Mouse (Mus musculus) ES-Bruce4 (cell line): ENCODE data around the gene Slu7.

Experiments used
- CTCF ChIP-seq: IDR thresholded peaks from one replicate; pipeline ENCODE4 v1.8.1; 2011; ENCODE audit warnings: low read depth, low read length
- EP300 ChIP-seq: IDR thresholded peaks from 2 replicates; pipeline ENCODE4 v1.6.1; 2011; ENCODE audit warnings: low read depth, low read length; ENCODE audit not compliant: insufficient read depth

- TF ChIP-seq CTCF = no peak
- peak; percentile 7; the same call in 1 of the 2 replicates for TF ChIP-seq EP300
Observed at GRCm38 (mm10) chr11:43385055-43385649, 48.4 kb upstream of the Slu7 start.
